Mouse (Mus musculus) erythroblast, embryonic 14.5 days (primary cell): ENCODE measurements around the gene Pawr. TPM values are rescaled to one million over a fixed set of nuclear protein-coding genes. Genes with fewer than 3 reads are reported as not detected.

Source experiments
- H3K27me3 ChIP-seq: 2 replicates; pipeline ENCODE4 v1.6.1; 2012; ENCODE audit warnings: inconsistent platforms; ENCODE audit not compliant: control insufficient read depth
- H3K36me3 ChIP-seq: 2 replicates; pipeline ENCODE4 v1.6.1; 2012; ENCODE audit warnings: mild to moderate bottlenecking, inconsistent platforms; ENCODE audit not compliant: control insufficient read depth
- H3K4me1 ChIP-seq: 2 replicates; pipeline ENCODE4 v1.6.1; 2012; ENCODE audit warnings: inconsistent platforms; ENCODE audit not compliant: control insufficient read depth
- H3K4me3 ChIP-seq: replicated peaks from 2 replicates; pipeline ENCODE3; 2012; ENCODE audit warnings: moderate library complexity, mild to moderate bottlenecking, inconsistent platforms
- H3K9me3 ChIP-seq: 2 replicates; pipeline ENCODE4 v1.6.1; 2012; ENCODE audit warnings: low read length, inconsistent platforms, mixed read lengths; ENCODE audit not compliant: control insufficient read depth
- GATA1 ChIP-seq: IDR thresholded peaks from 2 replicates; pipeline ENCODE4 v1.6.1; 2012; ENCODE audit warnings: low read length, inconsistent platforms, mixed read lengths
- TAL1 ChIP-seq: IDR thresholded peaks from 3 replicates; pipeline ENCODE4 v1.6.1; 2012; ENCODE audit warnings: low read length, inconsistent platforms, mixed read lengths
- polyA plus RNA-seq: library from polyadenylated mRNA; stranded (reverse); fragments of >175 nt; gene quantifications from 2 replicates; pipeline ENCODE4 v1.2.3, GENCODE M21; 2012

Gene Pawr
- polyA plus RNA-seq, 1 experiment, result 0.75 TPM

- Histone ChIP-seq H3K36me3 (no peaks in the 10 kb centered on the region), H3K27me3 (no peaks in the 10 kb centered on the region), H3K4me3 (no peak overlapping the region), H3K9me3 (peaks cover 5% of the 10 kb centered on the region; the same call in 1 of the 2 replicates), H3K4me1 (peaks cover 15% of the 10 kb centered on the region)
- TF ChIP-seq GATA1 (no peak), TAL1 (no peak)
Measured at GRCm38 (mm10) chr10:108457054-108457453, 125.1 kb downstream of the Pawr start.

GRCm38 (mm10) chr10:108461862-108462261 lies 129.9 kb downstream of the Pawr start:
- Histone ChIP-seq H3K4me1 (peaks cover 7% of the 10 kb centered on the region), H3K36me3 (no peaks in the 10 kb centered on the region), H3K27me3 (no peaks in the 10 kb centered on the region), H3K4me3 (no peak overlapping the region), H3K9me3 (no peaks in the 10 kb centered on the region)
- TF ChIP-seq GATA1 (no peak), TAL1 (no peak)

Other genes with a start within 250 kb of the Pawr start
- gene Ppp1r12a, start 169.9 kb upstream of the Pawr start, polyA plus RNA-seq, result 0.72 and 1.0 TPM in 2 replicates